Mouse (Mus musculus): ENCODE results near the gene Slc22a1. TPM values are rescaled to one million over a fixed set of nuclear protein-coding genes. Genes with fewer than 3 reads are reported as not detected.

The Slc22a1 gene
- polyA plus RNA-seq, 1 experiment from 2014 or later: not detected

DNA sequence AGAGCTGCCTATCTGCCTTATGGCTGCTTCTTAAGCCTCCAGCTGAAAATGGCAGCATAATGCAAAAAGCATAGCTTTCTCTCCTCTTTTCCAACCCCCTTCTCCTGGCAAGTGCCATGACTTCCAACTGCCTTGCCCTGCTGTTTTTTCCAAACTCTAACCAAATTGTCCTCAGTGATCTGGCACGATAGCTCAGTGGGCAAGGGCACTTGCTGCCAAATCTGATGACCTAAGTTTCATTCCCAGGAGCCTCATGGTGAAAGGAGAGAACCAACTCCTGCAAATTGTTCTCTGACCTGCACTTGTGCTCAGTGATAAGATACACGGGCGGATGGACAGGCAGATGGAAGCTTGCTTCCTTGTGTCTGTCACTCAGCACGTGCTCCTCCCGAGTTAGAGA lies 27.3 kb upstream of the Slc22a1 start:
- no peaks in the 10 kb centered on the region for H3K27me3 ChIP-seq (ENCODE audit: control insufficient read depth, insufficient read depth, low read length)
- no peak overlapping the region for H3K27ac ChIP-seq (replicated peaks; ENCODE audit: low read depth, low read length)
- no peak overlapping the region for H3K9ac ChIP-seq (ENCODE audit: low read length)
- peaks cover 26% of the 10 kb centered on the region for H3K36me3 ChIP-seq (ENCODE audit: control insufficient read depth, insufficient read depth, low read length)
- WGBS: 96% methylated on average over 5 of the region's 5 CpGs
- no peak overlapping the region for H3K4me3 ChIP-seq (ENCODE audit: low read depth, low read length)
- no peaks in the 10 kb centered on the region for H3K9me3 ChIP-seq (ENCODE audit: control insufficient read depth, low read length)
- H3K4me1 ChIP-seq (ENCODE audit: control insufficient read depth, insufficient read depth, low read length): no peaks in the 10 kb centered on the region
- ATAC-seq (ENCODE audit: insufficient number of reproducible peaks, low FRiP score, low TSS enrichment, low read depth): no peak
- no peak for DNase-seq (ENCODE audit: low spot score)
- no peak overlapping the region for H3K4me2 ChIP-seq (ENCODE audit: low read depth, severe bottlenecking)

DNA sequence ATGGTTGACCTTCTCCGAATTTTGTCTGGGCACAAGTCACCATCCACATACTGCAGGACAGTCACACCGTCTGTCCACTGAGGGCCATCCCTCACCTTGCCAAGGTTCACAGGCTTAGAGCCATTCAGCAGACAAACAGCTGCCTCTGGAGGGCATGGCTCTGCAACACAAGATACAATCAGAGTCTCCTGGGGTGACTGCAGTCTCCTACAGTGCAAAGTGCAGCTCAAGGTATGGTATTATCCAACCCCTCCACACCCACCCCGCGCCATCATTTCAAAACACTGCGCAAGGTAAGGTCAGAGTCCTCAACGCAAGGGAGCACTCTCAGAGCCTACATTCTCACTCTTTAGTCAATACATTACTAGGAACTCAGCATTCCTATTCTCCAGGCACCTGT lies 24.7 kb upstream of the Slc22a1 start:
- no peak overlapping the region for H3K27ac ChIP-seq (replicated peaks; ENCODE audit: low read depth, low read length)
- no peak for ATAC-seq (ENCODE audit: insufficient number of reproducible peaks, low FRiP score, low TSS enrichment, low read depth)

GRCm38 (mm10) chr17:12691899-12692298 lies 16.3 kb upstream of the Slc22a1 start:
- H3K4me2 ChIP-seq (ENCODE audit: low read depth, severe bottlenecking): no peak overlapping the region
- peaks cover 22% of the 10 kb centered on the region for H3K36me3 ChIP-seq (ENCODE audit: control insufficient read depth, insufficient read depth, low read length)
- H3K9ac ChIP-seq (ENCODE audit: low read length): no peak overlapping the region
- no peak overlapping the region for H3K4me3 ChIP-seq (ENCODE audit: low read depth, low read length)
- DNase-seq (ENCODE audit: low spot score): no peak
- no peak overlapping the region for H3K27ac ChIP-seq (replicated peaks; ENCODE audit: low read depth, low read length)
- H3K4me1 ChIP-seq (ENCODE audit: control insufficient read depth, insufficient read depth, low read length): no peaks in the 10 kb centered on the region
- ATAC-seq (ENCODE audit: insufficient number of reproducible peaks, low FRiP score, low TSS enrichment, low read depth): no peak
- WGBS: 95% methylated on average over 7 of the region's 7 CpGs
- H3K9me3 ChIP-seq (ENCODE audit: control insufficient read depth, low read length): no peaks in the 10 kb centered on the region
- H3K27me3 ChIP-seq (ENCODE audit: control insufficient read depth, insufficient read depth, low read length): no peaks in the 10 kb centered on the region

More for the DNA sequence above, 24.7 kb upstream of the Slc22a1 start:
- Histone ChIP-seq H3K4me3 (ENCODE audit: low read depth, low read length) (no peak overlapping the region), H3K4me2 (ENCODE audit: low read depth, severe bottlenecking) (no peak overlapping the region), H3K36me3 (ENCODE audit: control insufficient read depth, insufficient read depth, low read length) (peaks cover 28% of the 10 kb centered on the region), H3K4me1 (ENCODE audit: control insufficient read depth, insufficient read depth, low read length) (no peaks in the 10 kb centered on the region), H3K9ac (ENCODE audit: low read length) (no peak overlapping the region), H3K9me3 (ENCODE audit: control insufficient read depth, low read length) (no peaks in the 10 kb centered on the region), H3K27me3 (ENCODE audit: control insufficient read depth, insufficient read depth, low read length) (no peaks in the 10 kb centered on the region)
- 94% methylated on average over 6 of the region's 6 CpGs for WGBS
- no peak for DNase-seq (ENCODE audit: low spot score)

DNA sequence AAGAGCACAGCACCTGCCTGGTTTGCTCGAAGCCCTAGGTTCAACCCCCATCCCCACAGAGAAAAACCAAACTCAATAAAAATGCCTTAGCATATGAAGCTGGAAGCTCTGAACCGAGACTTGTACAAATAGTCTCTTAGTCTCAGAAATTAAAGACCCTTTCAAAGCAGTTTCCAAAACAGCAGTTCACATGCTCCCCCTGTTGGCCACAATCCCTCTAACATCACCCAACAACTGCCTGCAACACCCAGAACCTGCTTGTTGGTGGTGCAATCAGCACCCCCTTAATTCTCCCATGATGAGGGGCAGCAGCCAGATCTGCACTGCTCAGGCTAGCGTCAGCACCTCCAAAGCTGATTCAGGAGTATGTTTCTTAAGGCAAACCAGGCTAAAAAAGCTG lies 13.9 kb upstream of the Slc22a1 start:
- no peak overlapping the region for H3K27ac ChIP-seq (replicated peaks; ENCODE audit: low read depth, low read length)
- H3K4me2 ChIP-seq (ENCODE audit: low read depth, severe bottlenecking): no peak overlapping the region
- H3K9ac ChIP-seq (ENCODE audit: low read length): no peak overlapping the region
- DNase-seq (ENCODE audit: low spot score): peak; percentile 56
- WGBS: 77% methylated on average over 3 of the region's 3 CpGs
- no peaks in the 10 kb centered on the region for H3K9me3 ChIP-seq (ENCODE audit: control insufficient read depth, low read length)
- no peaks in the 10 kb centered on the region for H3K27me3 ChIP-seq (ENCODE audit: control insufficient read depth, insufficient read depth, low read length)
- no peak for ATAC-seq (ENCODE audit: insufficient number of reproducible peaks, low FRiP score, low TSS enrichment, low read depth)
- no peaks in the 10 kb centered on the region for H3K4me1 ChIP-seq (ENCODE audit: control insufficient read depth, insufficient read depth, low read length)
- no peak overlapping the region for H3K4me3 ChIP-seq (ENCODE audit: low read depth, low read length)
- peaks cover 35% of the 10 kb centered on the region for H3K36me3 ChIP-seq (ENCODE audit: control insufficient read depth, insufficient read depth, low read length)

DNA sequence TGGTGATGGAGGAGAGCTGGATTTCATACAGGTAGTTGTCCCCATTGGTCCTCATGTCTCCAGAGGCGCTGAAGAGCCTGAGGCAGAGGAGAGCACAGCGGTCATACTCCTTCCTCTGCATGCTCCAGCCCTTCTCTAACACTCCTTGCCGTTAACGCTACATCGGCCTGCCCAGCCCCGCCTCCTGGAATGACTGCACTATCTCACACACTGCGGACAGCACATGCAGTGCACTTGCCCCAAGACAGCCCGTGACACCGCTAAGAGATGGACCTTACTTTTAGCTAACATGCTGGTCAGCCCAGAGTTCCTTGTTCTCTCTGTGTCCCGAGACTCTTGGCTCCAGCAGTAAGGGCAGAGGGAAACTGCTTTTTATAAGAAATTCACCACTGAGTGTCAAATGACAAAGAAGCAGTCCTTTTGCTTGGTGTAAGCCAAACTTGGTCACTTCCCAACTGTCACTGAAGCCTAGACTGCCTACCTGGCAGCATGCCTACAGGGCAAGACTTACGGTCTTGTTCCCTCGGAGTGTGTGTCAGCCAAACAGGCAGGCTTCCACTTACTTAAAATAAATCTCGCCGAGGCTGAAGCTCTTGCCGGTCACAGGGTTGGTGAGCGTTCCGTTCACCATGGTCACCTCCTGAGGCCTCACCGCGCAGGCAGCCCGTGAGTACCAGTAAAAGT lies 12.9 kb upstream of the Slc22a1 start:
- WGBS: 89% methylated on average over 20 of the region's 20 CpGs
- DNase-seq (ENCODE audit: low spot score): no peak

GRCm38 (mm10) chr17:12684928-12685624 lies 9.4 kb upstream of the Slc22a1 start:
- 86% methylated on average over 7 of the region's 7 CpGs for WGBS
- H3K27ac ChIP-seq (replicated peaks; ENCODE audit: low read depth, low read length): no peak overlapping the region

More for the DNA sequence above, 12.9 kb upstream of the Slc22a1 start:
- Histone ChIP-seq H3K4me1 (ENCODE audit: control insufficient read depth, insufficient read depth, low read length) (no peaks in the 10 kb centered on the region), H3K9me3 (ENCODE audit: control insufficient read depth, low read length) (no peaks in the 10 kb centered on the region), H3K36me3 (ENCODE audit: control insufficient read depth, insufficient read depth, low read length) (peaks cover 33% of the 10 kb centered on the region), H3K4me3 (ENCODE audit: low read depth, low read length) (no peak overlapping the region), H3K4me2 (ENCODE audit: low read depth, severe bottlenecking) (no peak overlapping the region), H3K27ac (replicated peaks; ENCODE audit: low read depth, low read length) (no peak overlapping the region), H3K27me3 (ENCODE audit: control insufficient read depth, insufficient read depth, low read length) (no peaks in the 10 kb centered on the region), H3K9ac (ENCODE audit: low read length) (no peak overlapping the region)
- ATAC-seq (ENCODE audit: insufficient number of reproducible peaks, low FRiP score, low TSS enrichment, low read depth): no peak

DNA sequence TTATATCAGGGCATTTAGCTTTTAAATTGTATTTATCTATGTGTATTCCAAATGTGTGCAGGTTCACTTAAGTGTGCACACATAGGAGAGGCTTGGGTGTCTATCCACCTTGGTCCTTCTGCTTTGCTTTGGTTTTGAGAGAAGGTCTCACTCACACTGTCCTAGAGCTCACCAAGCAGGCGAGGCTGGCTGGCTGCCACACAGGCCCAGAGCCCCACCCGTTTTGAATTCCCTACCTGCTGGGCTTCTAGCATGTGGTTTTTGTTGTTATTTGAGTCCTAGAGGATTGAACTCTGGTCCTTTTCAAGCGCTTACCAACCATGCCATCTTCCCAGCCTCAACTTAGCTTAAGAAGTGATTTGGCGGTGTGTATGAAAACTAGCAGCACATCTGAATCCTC lies 8.8 kb upstream of the Slc22a1 start:
- Histone ChIP-seq H3K27me3 (ENCODE audit: control insufficient read depth, insufficient read depth, low read length) (no peaks in the 10 kb centered on the region), H3K4me2 (ENCODE audit: low read depth, severe bottlenecking) (no peak overlapping the region), H3K27ac (replicated peaks; ENCODE audit: low read depth, low read length) (no peak overlapping the region), H3K4me3 (ENCODE audit: low read depth, low read length) (no peak overlapping the region), H3K36me3 (ENCODE audit: control insufficient read depth, insufficient read depth, low read length) (peaks cover 29% of the 10 kb centered on the region), H3K9me3 (ENCODE audit: control insufficient read depth, low read length) (no peaks in the 10 kb centered on the region; the same call in 1 of the 2 replicates), H3K9ac (ENCODE audit: low read length) (no peak overlapping the region), H3K4me1 (ENCODE audit: control insufficient read depth, insufficient read depth, low read length) (no peaks in the 10 kb centered on the region)
- DNase-seq (ENCODE audit: low spot score): no peak
- 77% methylated on average over 4 of the region's 4 CpGs for WGBS
- no peak for ATAC-seq (ENCODE audit: insufficient number of reproducible peaks, low FRiP score, low TSS enrichment, low read depth)

More at GRCm38 (mm10) chr17:12684928-12685624, 9.4 kb upstream of the Slc22a1 start:
- no peak overlapping the region for H3K4me2 ChIP-seq (ENCODE audit: low read depth, severe bottlenecking)
- no peaks in the 10 kb centered on the region for H3K27me3 ChIP-seq (ENCODE audit: control insufficient read depth, insufficient read depth, low read length)
- H3K9ac ChIP-seq (ENCODE audit: low read length): no peak overlapping the region
- no peak overlapping the region for H3K4me3 ChIP-seq (ENCODE audit: low read depth, low read length)
- DNase-seq (ENCODE audit: low spot score) (no peak), ATAC-seq (ENCODE audit: insufficient number of reproducible peaks, low FRiP score, low TSS enrichment, low read depth) (no peak)
- no peaks in the 10 kb centered on the region for H3K4me1 ChIP-seq (ENCODE audit: control insufficient read depth, insufficient read depth, low read length)
- H3K9me3 ChIP-seq (ENCODE audit: control insufficient read depth, low read length): no peaks in the 10 kb centered on the region; the same call in 1 of the 2 replicates
- peaks cover 31% of the 10 kb centered on the region for H3K36me3 ChIP-seq (ENCODE audit: control insufficient read depth, insufficient read depth, low read length)

DNA sequence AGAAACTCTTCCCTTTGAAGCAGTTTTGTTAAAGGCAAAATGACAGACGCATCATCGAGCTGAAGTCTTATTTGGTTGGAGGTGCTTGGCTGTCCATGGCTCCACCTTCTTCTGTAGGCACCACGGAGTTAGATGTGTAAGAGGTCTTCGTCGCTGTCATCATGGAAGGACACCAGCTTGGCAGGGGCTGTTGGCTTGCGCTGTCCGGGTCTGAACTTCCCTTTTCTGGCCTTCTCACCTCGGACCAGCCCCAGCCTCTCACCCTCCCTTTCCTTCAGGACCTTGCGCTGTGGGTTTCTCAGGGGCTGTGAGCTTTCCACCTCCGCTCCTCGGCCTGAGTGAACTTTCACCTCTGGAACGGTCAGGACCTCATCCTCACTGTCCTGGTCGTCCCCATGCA lies 8.0 kb upstream of the Slc22a1 start:
- DNase-seq (ENCODE audit: low spot score): no peak
- no peaks in the 10 kb centered on the region; the same call in 1 of the 2 replicates for H3K9me3 ChIP-seq (ENCODE audit: control insufficient read depth, low read length)
- H3K4me1 ChIP-seq (ENCODE audit: control insufficient read depth, insufficient read depth, low read length): no peaks in the 10 kb centered on the region
- H3K27me3 ChIP-seq (ENCODE audit: control insufficient read depth, insufficient read depth, low read length): no peaks in the 10 kb centered on the region
- H3K36me3 ChIP-seq (ENCODE audit: control insufficient read depth, insufficient read depth, low read length): peaks cover 29% of the 10 kb centered on the region
- H3K9ac ChIP-seq (ENCODE audit: low read length): no peak overlapping the region
- H3K4me2 ChIP-seq (ENCODE audit: low read depth, severe bottlenecking): no peak overlapping the region
- ATAC-seq (ENCODE audit: insufficient number of reproducible peaks, low FRiP score, low TSS enrichment, low read depth): no peak
- no peak overlapping the region for H3K4me3 ChIP-seq (ENCODE audit: low read depth, low read length)
- no peak overlapping the region for H3K27ac ChIP-seq (replicated peaks; ENCODE audit: low read depth, low read length)
- 94% methylated on average over 13 of the region's 13 CpGs for WGBS

Data from limb, embryonic 11.5 days (tissue).